In the genomic region with DNA sequence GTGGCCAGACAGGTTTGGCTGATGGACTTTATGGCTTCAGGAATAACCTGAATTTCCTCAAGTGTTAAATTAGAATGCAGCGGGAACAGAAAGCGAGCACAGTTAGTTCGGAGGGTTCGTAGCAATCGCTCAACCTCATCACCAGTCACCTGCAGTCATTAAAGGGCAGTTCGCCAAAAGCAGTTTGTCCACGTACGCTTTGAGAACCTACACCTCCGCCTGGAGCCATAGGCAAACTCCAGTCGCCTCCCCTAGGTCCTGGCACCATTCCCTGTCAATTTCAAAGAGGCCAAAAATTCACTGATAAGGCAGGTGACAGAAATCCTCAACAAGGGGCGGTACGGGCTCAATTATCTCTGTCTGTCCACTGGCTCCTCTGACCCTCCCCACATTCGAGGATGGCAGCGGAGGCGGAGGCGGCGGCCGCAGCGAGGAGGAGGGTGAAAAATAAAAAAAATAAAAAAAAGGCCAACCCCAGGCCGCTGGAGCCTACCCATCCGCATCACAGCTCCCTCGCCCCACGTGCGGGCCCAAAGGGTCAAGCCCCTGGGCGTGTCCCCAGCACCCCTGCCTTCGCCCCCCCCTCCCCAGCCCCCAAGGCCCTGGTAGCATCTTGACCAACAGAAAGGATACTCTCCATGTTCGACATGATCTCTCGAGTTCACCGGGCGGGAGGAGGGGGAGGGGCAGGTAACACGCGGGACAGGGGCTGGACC, we compare ENCODE assay signal across 8 mouse cellular contexts. TPM values are rescaled to one million over a fixed set of nuclear protein-coding genes. Genes with fewer than 3 reads are reported as not detected.
A peak's percentile ranks its signal among the peaks of the same experiment; 100 is the strongest.
DNase-seq lines count a peak whose midpoint lies in the region; ATAC-seq lines count a peak whose summit lies in the region.

No protein-coding gene starts in this region.

- no peaks in the 10 kb centered on the region for H3K36me3 ChIP-seq in forebrain, embryonic 12.5 days (replicated peaks)
- H3K36me3 ChIP-seq in hindbrain, embryonic 10.5 days = no peaks in the 10 kb centered on the region

- H3K4me3 ChIP-seq in forebrain, embryonic 12.5 days (replicated peaks) = peak overlapping the region; percentile 59
- peak overlapping the region; percentile 63 for H3K4me3 ChIP-seq in hindbrain, embryonic 10.5 days

- DNase-seq in adrenal gland, adult 8-10 months = peak; percentile 11
- DNase-seq in adrenal gland, postnatal 10 days = no peak
- peak; percentile 4 for DNase-seq in c-Kit-positive CD71-negative TER-119-negative erythroid progenitor cells, embryonic 14.5 days (ENCODE audit: low read depth)
- no peak for DNase-seq in hindbrain, embryonic 10.5 days (ENCODE audit: low spot score)
- DNase-seq in layer of hippocampus, adult 9-11 months = peak; percentile 1
- DNase-seq in lung, postnatal 36 days = peak; percentile 33
- peak; percentile 21 to 34 for DNase-seq in right cerebral cortex, postnatal 10 days (ENCODE audit: low spot score in 2 of 2)

- peak overlapping the region; percentile 54 for H3K9ac ChIP-seq in forebrain, embryonic 12.5 days

- no peaks in the 10 kb centered on the region for H3K9me3 ChIP-seq in forebrain, embryonic 12.5 days
- H3K9me3 ChIP-seq in hindbrain, embryonic 10.5 days = no peaks in the 10 kb centered on the region

- no peaks in the 10 kb centered on the region for H3K4me1 ChIP-seq in forebrain, embryonic 12.5 days
- H3K4me1 ChIP-seq in hindbrain, embryonic 10.5 days (replicated peaks) = no peaks in the 10 kb centered on the region

- H3K27me3 ChIP-seq in forebrain, embryonic 12.5 days = no peaks in the 10 kb centered on the region
- H3K27me3 ChIP-seq in hindbrain, embryonic 10.5 days (ENCODE audit: insufficient read depth, poor library complexity, severe bottlenecking) = no peaks in the 10 kb centered on the region

- H3K4me2 ChIP-seq in forebrain, embryonic 12.5 days = peak overlapping the region; percentile 58

- 20% methylated on average over 30 of the region's 32 CpGs for WGBS in forebrain, embryonic 12.5 days
- WGBS in hindbrain, embryonic 10.5 days = 19% methylated on average over 32 of the region's 32 CpGs

- no peak overlapping the region for H3K27ac ChIP-seq in forebrain, embryonic 12.5 days
- H3K27ac ChIP-seq in hindbrain, embryonic 10.5 days = peak overlapping the region; percentile 88

- ATAC-seq in forebrain, embryonic 12.5 days (ENCODE audit: low FRiP score) = peak; percentile 34

RNA-seq across cellular contexts. Expression of gene 2610002M06Rik, which starts 0.5 kb away (rescaled TPM):
- 10 to 100 TPM; 11.8 to 15.0 (median 13.0) TPM for total RNA-seq in adrenal gland, adult 8-10 months (2022)
- 10 to 100 TPM; 10.3 to 10.8 TPM for total RNA-seq in adrenal gland, postnatal 10 days (2021)
- polyA plus RNA-seq in forebrain, embryonic 12.5 days (2016; fragmentation: Nextera tagmentation; extraction: Ambion mirVana) = 10.3 and 10.4 TPM in 2 replicates
- polyA plus RNA-seq in hindbrain, embryonic 10.5 days (2016; fragmentation: Nextera tagmentation; extraction: Ambion mirVana) = 6.1 and 6.9 TPM in 2 replicates

RNA-seq across cellular contexts. Expression of gene Tent5d, which starts 23.3 kb away (rescaled TPM):
- not detected for total RNA-seq in adrenal gland, adult 8-10 months (2022)
- not detected for total RNA-seq in adrenal gland, postnatal 10 days (2021)
- polyA plus RNA-seq in forebrain, embryonic 12.5 days (2016; fragmentation: Nextera tagmentation; extraction: Ambion mirVana) = 0.28 TPM in 1 of 2 replicates, not detected in the other
- polyA plus RNA-seq in hindbrain, embryonic 10.5 days (2016; fragmentation: Nextera tagmentation; extraction: Ambion mirVana) = 0.05 TPM in 1 of 2 replicates, not detected in the other

Comparison
In these comparisons a context has a peak if more than half of its experiments do, and no peak if none do; other contexts are left out.
1. DNase-seq: peak in adrenal gland, adult 8-10 months (single experiment), c-Kit-positive CD71-negative TER-119-negative erythroid progenitor cells, embryonic 14.5 days (single experiment), layer of hippocampus, adult 9-11 months (single experiment), lung, postnatal 36 days (single experiment) and right cerebral cortex, postnatal 10 days (2 of 2); none in adrenal gland, postnatal 10 days (single experiment) and hindbrain, embryonic 10.5 days (single experiment).